Mouse (Mus musculus): ENCODE results near the gene Phactr1.

Gene Phactr1

DNA sequence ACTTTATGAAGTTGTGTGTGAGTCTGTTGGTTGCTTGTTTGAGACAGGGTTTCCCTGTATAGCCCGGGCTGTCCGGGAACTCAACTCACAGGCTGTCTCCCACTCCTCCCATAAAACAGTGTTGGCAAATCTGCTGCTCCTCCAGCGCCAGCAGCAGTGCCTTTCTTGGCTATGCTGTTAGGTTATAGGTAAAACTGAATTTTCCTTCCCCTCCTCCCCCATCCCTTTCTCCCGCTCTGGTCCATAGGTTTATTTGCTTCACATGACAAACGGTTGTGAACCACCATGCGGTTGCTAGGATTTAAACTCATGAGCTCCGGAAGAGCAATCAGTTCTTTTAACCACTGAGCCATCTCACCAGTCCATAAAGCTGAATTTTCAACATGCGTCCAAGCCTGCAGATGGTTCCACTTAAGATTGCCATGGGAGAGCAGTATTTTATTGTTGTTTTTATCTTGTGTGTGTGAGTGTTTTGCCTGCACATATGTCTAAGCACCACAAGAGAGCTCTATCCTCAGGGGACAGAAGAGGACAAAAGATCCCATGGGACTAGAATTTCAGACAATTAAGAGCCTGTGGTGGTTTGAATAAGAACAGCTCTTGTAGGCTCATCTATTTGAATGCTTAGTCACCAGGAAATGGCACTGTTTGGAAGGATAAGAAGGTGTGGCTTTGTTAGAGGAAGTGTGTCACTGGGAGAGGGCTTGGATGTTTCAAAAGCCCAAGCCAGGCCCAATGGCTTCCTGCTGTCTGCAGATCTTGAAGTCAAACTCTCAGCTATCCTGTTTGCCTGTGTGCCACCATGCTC is 503.0 kb downstream of the Phactr1 start:
- no peak for DNase-seq (ENCODE audit: low spot score)

DNA sequence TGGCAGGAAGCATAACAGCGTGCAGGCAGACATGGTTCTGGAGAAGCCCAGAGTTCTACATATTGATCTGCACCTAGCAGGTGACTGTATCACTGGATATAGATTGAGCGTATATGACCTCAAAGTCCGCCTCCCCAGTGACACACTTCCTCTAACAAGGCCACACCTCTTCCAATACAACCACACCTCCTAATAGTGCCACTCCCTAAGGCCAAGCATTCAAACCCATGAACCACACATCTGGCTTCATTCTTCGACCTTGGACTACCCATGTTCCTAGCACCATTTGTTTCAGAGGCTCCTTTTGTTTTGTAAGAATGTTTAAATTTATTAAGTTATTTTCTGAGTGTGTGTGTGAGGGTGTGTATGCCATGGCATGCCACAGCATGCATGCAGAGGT is 507.3 kb downstream of the Phactr1 start:
- DNase-seq (ENCODE audit: low spot score), result no peak
